ENCODE assay signal across 18 mouse cellular contexts in genomic region chr9:91371011-91371410, GRCm38 (mm10). TPM values are rescaled to one million over a fixed set of nuclear protein-coding genes. Genes with fewer than 3 reads are reported as not detected.
DNase-seq lines count a peak whose midpoint lies in the region; ATAC-seq and TF ChIP-seq lines count a peak whose summit lies in the region.
"Had no signal": no experiment of that assay in that cellular context is flagged by ENCODE, and none has a peak within 500 bp of the region (broad histone marks: within the 10 kb centered on the region; RNA-seq: fewer than 3 reads in every experiment).

No protein-coding gene starts in this region.

- ATAC-seq in forebrain, embryonic 14.5 days = no peak
- ATAC-seq in hindbrain, postnatal 0 days = peak; percentile 21; the same call in 1 of the 2 replicates
- ATAC-seq in neural tube, embryonic 12.5 days (ENCODE audit: low FRiP score, low read depth) = no peak
- ATAC-seq: Patski had no signal

- 0 out of 2 replicates have a peak overlapping the region, but pooled peaks have one; percentile 1 for H3K4me3 ChIP-seq in forebrain, embryonic 14.5 days (ENCODE audit: low read depth, low read length)
- peak overlapping the region; percentile 35 for H3K4me3 ChIP-seq in hindbrain, postnatal 0 days (ENCODE audit: low read length)
- H3K4me3 ChIP-seq in neural tube, embryonic 12.5 days = 0 out of 2 replicates have a peak overlapping the region, but pooled peaks have one; percentile 11
- H3K4me3 ChIP-seq: heart, embryonic 15.5 days; lung, embryonic 15.5 days; stomach, embryonic 15.5 days had no signal

- DNase-seq in cerebellum, postnatal 14 days = peak; percentile 36 to 62
- no peak for DNase-seq in forebrain, embryonic 14.5 days (ENCODE audit: low spot score)
- peak; percentile 42 for DNase-seq in hindbrain, postnatal 0 days (ENCODE audit: low spot score)
- no peak for DNase-seq in ovary, postnatal 14 days (ENCODE audit: low spot score)
- no peak for DNase-seq in ovary, postnatal 36 days (ENCODE audit: low spot score)
- DNase-seq in gastrocnemius, postnatal 25 days = no peak
- DNase-seq: gastrocnemius, postnatal 36 days; kidney, postnatal 14 days; liver; thymus, postnatal 36 days had no signal

- H3K4me1 ChIP-seq in forebrain, embryonic 14.5 days (ENCODE audit: control insufficient read depth, insufficient read depth, low read length) = no peaks in the 10 kb centered on the region
- H3K4me1 ChIP-seq in hindbrain, postnatal 0 days (ENCODE audit: insufficient read depth, low read length) = no peaks in the 10 kb centered on the region; the same call in 1 of the 2 replicates
- H3K4me1 ChIP-seq in neural tube, embryonic 12.5 days = peaks cover 4% of the 10 kb centered on the region; the same call in 1 of the 2 replicates
- H3K4me1 ChIP-seq: heart, embryonic 15.5 days; lung, embryonic 15.5 days; stomach, embryonic 15.5 days had no signal

- H3K4me2 ChIP-seq in forebrain, embryonic 14.5 days (ENCODE audit: low read length) = peak overlapping the region; percentile 44
- peak overlapping the region; percentile 62 for H3K4me2 ChIP-seq in hindbrain, postnatal 0 days (ENCODE audit: low read depth, low read length)
- H3K4me2 ChIP-seq in neural tube, embryonic 12.5 days (replicated peaks) = peak overlapping the region; percentile 60
- H3K4me2 ChIP-seq: heart, embryonic 15.5 days; lung, embryonic 15.5 days; stomach, embryonic 15.5 days had no signal

- H3K36me3 ChIP-seq in forebrain, embryonic 14.5 days (ENCODE audit: control insufficient read depth, insufficient read depth, low read length) = no peaks in the 10 kb centered on the region
- no peaks in the 10 kb centered on the region for H3K36me3 ChIP-seq in hindbrain, postnatal 0 days (ENCODE audit: insufficient read depth, low read length)
- H3K36me3 ChIP-seq in neural tube, embryonic 12.5 days = no peaks in the 10 kb centered on the region
- H3K36me3 ChIP-seq: heart, embryonic 15.5 days; lung, embryonic 15.5 days; stomach, embryonic 15.5 days had no signal

- H3K9me3 ChIP-seq in forebrain, embryonic 14.5 days (replicated peaks; ENCODE audit: control insufficient read depth, low read length) = no peaks in the 10 kb centered on the region
- H3K9me3 ChIP-seq in hindbrain, postnatal 0 days (ENCODE audit: low read length) = no peaks in the 10 kb centered on the region
- H3K9me3 ChIP-seq in neural tube, embryonic 12.5 days = no peaks in the 10 kb centered on the region
- H3K9me3 ChIP-seq: heart, embryonic 15.5 days; lung, embryonic 15.5 days; stomach, embryonic 15.5 days had no signal

- H3K27ac ChIP-seq in forebrain, embryonic 14.5 days (ENCODE audit: low read depth, low read length) = peak overlapping the region; percentile 89
- peak overlapping the region; percentile 95 for H3K27ac ChIP-seq in hindbrain, postnatal 0 days
- H3K27ac ChIP-seq in neural tube, embryonic 12.5 days = peak overlapping the region; percentile 60; the same call in 1 of the 2 replicates
- H3K27ac ChIP-seq: heart, embryonic 15.5 days; lung, embryonic 15.5 days; stomach, embryonic 15.5 days had no signal

- H3K9ac ChIP-seq in forebrain, embryonic 14.5 days (ENCODE audit: low read length) = peak overlapping the region; percentile 70; the same call in 1 of the 2 replicates
- peak overlapping the region; percentile 80; the same call in 1 of the 2 replicates for H3K9ac ChIP-seq in hindbrain, postnatal 0 days (replicated peaks; ENCODE audit: low read length)
- peak overlapping the region; percentile 57 for H3K9ac ChIP-seq in neural tube, embryonic 12.5 days
- H3K9ac ChIP-seq: heart, embryonic 15.5 days; lung, embryonic 15.5 days; stomach, embryonic 15.5 days had no signal

- H3K27me3 ChIP-seq in forebrain, embryonic 14.5 days (replicated peaks; ENCODE audit: control insufficient read depth, insufficient read depth, low read length) = peaks cover 79% of the 10 kb centered on the region
- peaks cover 31% of the 10 kb centered on the region; the same call in 1 of the 2 replicates for H3K27me3 ChIP-seq in hindbrain, postnatal 0 days (ENCODE audit: insufficient read depth, low read length)
- peaks cover 58% of the 10 kb centered on the region for H3K27me3 ChIP-seq in neural tube, embryonic 12.5 days (replicated peaks)

- no peak for TF ChIP-seq CTCF in hindbrain, postnatal 0 days (IDR thresholded peaks at IDR 0.05; ENCODE audit: low read depth)

RNA-seq across cellular contexts. Expression of gene Zic1, which starts 5.4 kb away (rescaled TPM):
- polyA plus RNA-seq in forebrain, embryonic 14.5 days (2014; fragmentation: Nextera tagmentation; extraction: Ambion mirVana) = 14.4 and 14.8 TPM in 2 replicates
- 281 and 342 TPM in 2 replicates for total RNA-seq in hindbrain, postnatal 0 days (2014; rRNA removed)
- 19.7 and 21.5 TPM in 2 replicates for polyA plus RNA-seq in hindbrain, postnatal 0 days (2015; fragmentation: Nextera tagmentation; extraction: Ambion mirVana)
- polyA plus RNA-seq in neural tube, embryonic 12.5 days (2016; fragmentation: Nextera tagmentation; extraction: Ambion mirVana) = 19.0 and 19.9 TPM in 2 replicates
- total RNA-seq in gastrocnemius, postnatal 25 days (2021) = 1 to 10 TPM in 1 of 2 experiments, under 1 TPM in 1; 0.08 to 1.9 TPM
- total RNA-seq: adrenal gland, adult 18-20 months had no signal
- polyA plus RNA-seq: intestine, embryonic 14.5 days; Patski; small intestine, adult 2 months had no signal

RNA-seq across cellular contexts. Expression of gene Zic4, which starts 8.8 kb away (rescaled TPM):
- 45.1 and 56.3 TPM in 2 replicates for polyA plus RNA-seq in forebrain, embryonic 14.5 days (2014; fragmentation: Nextera tagmentation; extraction: Ambion mirVana)
- total RNA-seq in hindbrain, postnatal 0 days (2014; rRNA removed) = 107 and 144 TPM in 2 replicates
- polyA plus RNA-seq in hindbrain, postnatal 0 days (2015; fragmentation: Nextera tagmentation; extraction: Ambion mirVana) = 51.0 and 58.2 TPM in 2 replicates
- 62.8 and 66.6 TPM in 2 replicates for polyA plus RNA-seq in neural tube, embryonic 12.5 days (2016; fragmentation: Nextera tagmentation; extraction: Ambion mirVana)
- total RNA-seq in gastrocnemius, postnatal 25 days (2021) = not detected
- total RNA-seq: adrenal gland, adult 18-20 months had no signal
- polyA plus RNA-seq: heart, embryonic 15.5 days; intestine, embryonic 14.5 days; lung, embryonic 15.5 days; Patski; small intestine, adult 2 months had no signal

Comparison
In these comparisons a context has a peak if more than half of its experiments do, and no peak if none do; other contexts are left out.
1. DNase-seq: peak in cerebellum, postnatal 14 days (2 of 2) and hindbrain, postnatal 0 days (single experiment); none in forebrain, embryonic 14.5 days (single experiment), ovary, postnatal 14 days (single experiment), ovary, postnatal 36 days (single experiment) and gastrocnemius, postnatal 25 days (single experiment).
2. Peak in every context shown above with its lines, with median percentiles within 50 percentile points of each other: H3K27ac ChIP-seq, H3K4me2 ChIP-seq, H3K4me3 ChIP-seq and H3K9ac ChIP-seq.